Mouse (Mus musculus): ENCODE results near the gene Sh3bgrl2.
A peak's percentile ranks its signal among the peaks of the same experiment; 100 is the strongest.
"Not testable (repeated sequence)": the region's sequence is repeated elsewhere in the genome, so short reads cannot be mapped to it uniquely, and the experiment has no call there.

Sh3bgrl2 gene

GRCm38 (mm10) chr9:83547830-83548689, at the start of gene Sh3bgrl2:
Gene Sh3bgrl2, plus strand, starts transcription at chr9:83548327.
- peak; percentile 87 to 91 for DNase-seq

DNA sequence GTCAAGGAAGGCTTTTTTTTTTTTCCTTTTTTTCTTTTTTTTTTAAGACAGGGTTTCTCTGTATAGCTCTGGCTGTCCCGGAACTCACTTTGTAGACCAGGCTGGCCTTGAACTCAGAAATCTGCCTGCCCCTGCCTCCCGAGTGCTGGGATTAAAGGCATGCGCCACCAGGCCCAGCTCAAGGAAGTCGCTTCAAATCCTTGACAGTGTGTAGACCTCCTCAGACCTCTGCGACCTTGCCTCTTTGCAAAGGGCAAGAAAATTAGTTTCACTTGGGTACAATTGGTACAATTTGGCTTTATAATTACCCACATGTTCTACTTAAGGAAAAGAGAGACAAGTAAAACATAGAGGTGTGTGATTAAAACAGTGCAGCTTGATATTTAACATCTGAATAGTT, 29.0 kb upstream of the Sh3bgrl2 start:
- not testable (repeated sequence) for DNase-seq

DNA sequence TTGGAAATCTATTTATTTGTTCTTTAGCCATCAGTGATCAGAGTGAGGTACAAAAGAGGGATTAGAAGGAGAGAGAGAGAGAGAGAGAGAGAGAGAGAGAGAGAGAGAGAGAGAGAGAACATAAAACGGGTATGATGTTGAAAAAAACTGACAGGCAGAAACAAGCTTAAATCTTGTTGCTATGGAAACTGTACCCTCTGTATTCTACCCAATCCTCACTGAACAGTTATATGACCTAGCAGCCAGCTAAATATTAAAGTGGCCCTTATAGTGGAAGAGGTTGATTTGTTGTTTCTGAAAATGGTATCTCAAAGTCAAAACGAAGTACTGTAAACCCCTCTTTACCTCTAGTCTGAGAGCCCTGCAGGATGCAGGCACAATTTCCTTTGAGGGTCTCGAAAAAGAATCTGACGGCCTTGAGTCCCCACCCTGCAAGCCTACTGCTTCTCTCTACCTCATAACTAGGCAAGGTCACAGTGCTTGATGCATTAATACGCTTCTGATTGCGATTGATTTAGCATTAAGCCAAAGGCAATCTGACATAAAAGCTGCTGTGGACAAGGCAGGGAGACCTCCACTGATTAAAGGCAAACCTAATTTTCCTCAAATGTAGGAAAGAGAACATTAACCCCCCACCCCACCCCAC, 28.5 kb upstream of the Sh3bgrl2 start:
- no peak for DNase-seq

DNA sequence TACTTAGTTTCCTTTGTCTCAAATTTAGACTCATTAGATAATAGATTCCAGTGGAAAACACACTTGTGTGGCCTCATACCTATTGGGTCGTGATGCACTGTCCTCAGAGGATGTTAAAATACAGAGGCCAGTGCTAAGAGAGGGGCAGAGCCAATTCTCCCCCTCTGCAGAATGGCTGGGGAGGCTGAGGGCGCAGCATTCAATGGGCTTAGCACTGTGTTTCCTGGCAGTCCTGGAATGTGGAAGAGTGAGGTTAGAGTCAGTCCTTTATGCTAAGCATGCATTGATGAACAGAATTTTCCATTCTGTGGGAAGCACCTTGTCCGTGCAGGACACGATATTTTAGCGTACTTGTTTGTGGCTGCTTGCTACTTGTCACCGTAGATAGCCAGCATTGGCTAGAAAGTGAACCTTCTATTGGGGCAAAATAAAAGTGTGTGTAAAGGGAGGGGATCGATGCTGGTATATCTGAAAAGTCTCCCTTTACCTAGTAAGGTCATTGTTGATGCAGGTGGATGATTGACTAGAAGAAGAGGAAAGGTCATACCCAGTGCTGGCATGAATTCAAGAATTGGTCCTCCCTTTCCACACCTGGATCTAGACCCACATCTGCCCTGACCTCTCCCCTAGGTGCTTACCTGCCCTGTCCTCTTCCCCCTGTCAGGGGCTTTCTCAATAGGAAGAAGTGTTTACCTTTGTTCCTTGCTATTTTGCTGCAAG, 20.6 kb upstream of the Sh3bgrl2 start:
- no peak for DNase-seq

GRCm38 (mm10) chr9:83533044-83533769, 14.9 kb upstream of the Sh3bgrl2 start:
- DNase-seq = no peak

DNA sequence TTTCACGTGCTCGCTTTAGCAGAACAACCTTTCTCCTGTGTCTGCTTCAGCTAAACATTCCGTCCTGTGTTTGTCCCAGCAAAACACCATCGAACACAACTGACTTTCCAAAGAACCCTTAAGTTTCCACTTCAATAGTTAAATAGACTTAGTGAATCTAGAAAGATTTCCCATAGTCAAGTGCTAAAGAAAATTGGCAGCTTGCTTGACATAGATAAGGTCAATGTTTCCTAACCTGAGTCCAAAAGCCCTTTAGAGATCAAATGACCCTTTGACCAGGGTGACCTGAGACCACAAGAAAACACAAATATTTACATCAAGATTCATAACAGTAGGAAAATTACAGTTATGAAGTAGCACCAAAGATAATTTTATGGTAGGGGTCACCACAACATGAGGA, 11.2 kb upstream of the Sh3bgrl2 start:
- no peak for DNase-seq

DNA sequence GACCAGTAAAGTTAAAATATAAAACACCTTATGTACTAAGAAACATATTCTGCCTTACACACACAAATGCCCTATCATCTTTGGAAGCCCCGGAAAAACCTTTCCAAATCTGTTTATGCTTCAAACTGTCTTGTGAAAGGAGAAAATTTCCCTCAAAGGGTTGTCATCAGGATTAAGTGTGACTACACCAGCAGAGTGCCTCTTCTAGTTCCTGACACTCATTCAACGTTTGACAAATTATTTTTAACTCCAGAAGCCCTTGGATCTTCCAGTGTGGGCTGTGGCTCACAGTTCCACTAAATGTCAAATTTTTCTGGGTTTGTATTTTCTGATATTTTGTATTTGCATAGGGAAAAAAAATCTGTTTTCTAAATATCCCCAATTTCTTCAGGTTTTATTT, 10.6 kb upstream of the Sh3bgrl2 start:
- DNase-seq = no peak

- DNase-seq = no peak
These were observed 10.1 kb upstream of the Sh3bgrl2 start for GRCm38 (mm10) chr9:83537921-83538536.

DNA sequence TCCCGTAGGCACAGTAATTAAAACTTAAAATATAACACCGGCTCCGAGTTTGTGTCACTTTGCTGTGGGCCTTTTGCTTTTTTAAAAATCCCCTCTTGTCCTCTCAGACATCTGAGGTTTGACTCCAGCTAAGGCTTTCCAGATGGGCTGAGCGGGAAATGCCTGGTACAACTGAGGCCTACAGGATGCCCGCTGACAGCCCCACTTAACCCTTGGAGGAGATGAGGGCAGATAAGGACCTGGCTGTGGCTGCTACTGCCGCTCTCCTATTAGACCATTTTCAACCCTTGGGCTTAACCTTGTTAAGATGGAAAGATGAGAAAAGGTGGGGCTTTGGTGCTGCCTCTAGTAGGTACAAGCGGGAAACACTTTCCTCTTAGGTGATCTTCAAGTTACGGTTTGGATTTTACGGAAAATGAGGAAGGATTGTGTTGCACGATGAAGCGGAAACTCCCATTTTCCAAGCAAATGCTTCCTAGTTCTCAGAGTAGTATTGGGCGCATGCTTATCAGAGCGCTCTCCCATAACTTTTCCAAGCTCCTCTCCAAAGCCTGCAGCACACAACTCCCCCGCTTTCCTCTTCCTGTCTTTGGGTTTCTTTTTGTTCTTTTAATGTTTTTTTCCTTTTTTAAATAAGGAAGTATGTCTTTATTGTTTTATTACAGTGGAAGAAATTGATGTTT, 8.2 kb upstream of the Sh3bgrl2 start:
- no peak for DNase-seq

GRCm38 (mm10) chr9:83540492-83540857, 7.7 kb upstream of the Sh3bgrl2 start:
- DNase-seq = no peak

DNA sequence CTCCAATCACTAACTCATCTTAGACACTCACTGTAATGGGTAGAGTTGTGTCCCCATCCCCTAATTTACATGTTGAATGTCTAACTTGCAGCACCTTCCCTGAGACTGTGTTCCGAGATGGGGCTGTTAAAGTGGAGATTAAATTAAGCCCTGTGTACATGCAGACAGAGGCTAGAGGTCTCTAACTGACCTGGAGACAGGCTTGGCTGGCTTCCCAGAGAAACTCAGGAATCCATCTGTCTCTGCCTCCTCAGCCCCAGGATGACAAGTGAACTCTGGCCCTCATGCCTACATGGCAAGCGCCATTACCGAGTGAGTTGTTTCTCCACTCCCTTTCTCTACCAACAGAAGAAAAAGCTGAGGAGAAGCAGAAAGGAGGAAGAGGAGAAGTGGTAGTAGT, 7.2 kb upstream of the Sh3bgrl2 start:
- DNase-seq = peak; percentile 70 to 75

GRCm38 (mm10) chr9:83545240-83545639, 2.9 kb upstream of the Sh3bgrl2 start:
- DNase-seq = no peak

DNA sequence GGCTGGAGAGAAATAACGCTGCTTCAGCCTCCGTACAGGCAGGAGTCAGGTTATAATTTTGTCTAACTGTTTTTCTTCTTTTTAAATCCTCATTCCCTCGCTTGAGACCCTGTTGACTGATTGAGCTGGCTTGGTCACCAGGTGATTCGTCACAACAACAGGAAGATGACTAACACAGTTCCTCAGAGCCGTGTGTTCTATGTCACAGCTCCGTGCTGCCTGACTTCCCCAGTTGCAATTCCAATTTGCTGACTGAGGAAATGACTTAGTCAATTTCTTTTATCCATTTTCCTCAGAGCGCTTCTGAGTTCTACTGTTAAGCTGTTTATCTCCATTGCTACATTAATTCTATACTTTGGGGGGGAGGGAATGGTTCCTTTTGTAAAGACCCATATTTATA, 1.8 kb upstream of the Sh3bgrl2 start:
- no peak for DNase-seq

DNA sequence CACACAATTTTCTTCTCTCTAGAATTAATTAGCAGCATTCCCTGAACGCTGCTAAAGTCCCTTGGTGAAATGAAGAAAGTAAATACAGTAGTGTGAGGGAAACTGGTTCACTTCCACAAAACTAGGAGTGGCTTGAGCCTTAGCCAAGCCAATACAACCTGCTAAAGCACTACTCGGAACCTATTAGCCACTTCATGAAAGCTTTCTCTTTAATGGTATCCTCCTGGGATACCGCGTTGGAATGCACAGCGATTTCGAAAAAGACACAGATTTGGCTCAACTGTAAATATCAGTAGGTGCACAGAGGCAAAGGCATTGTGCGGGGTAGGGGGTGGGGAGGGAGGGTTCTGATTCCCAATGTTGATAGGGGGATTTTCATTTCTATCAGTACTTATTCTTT, 898 bp upstream of the Sh3bgrl2 start:
- no peak for DNase-seq

GRCm38 (mm10) chr9:83549866-83550265, 1.7 kb downstream of the Sh3bgrl2 start:
- DNase-seq = no peak

DNA sequence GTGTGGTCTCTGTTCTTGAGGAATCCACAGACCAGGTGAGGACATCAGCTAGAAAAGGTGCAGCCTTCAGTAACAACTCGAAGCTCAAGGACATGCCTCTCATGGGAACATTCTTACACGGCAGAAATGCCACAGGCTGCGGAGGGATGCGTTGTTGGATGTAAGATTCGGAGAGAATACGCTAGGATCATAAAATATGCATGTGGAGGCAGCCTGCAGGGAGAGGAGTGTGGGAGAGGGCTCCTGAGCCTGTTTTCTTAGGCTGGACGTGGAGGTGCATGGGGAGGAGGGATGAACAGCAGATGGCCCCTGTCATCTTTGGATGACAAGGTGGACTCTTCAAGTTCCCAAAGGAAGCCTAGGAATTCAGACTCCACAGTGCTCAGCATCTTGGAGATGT, 3.0 kb downstream of the Sh3bgrl2 start:
- DNase-seq = no peak

- no peak for DNase-seq
These were observed 3.5 kb downstream of the Sh3bgrl2 start for GRCm38 (mm10) chr9:83551632-83552031.

GRCm38 (mm10) chr9:83555580-83555979, 7.5 kb downstream of the Sh3bgrl2 start:
- DNase-seq = no peak

- peak; percentile 55 to 70 for DNase-seq
These were observed 8.1 kb downstream of the Sh3bgrl2 start for GRCm38 (mm10) chr9:83556236-83556635.

GRCm38 (mm10) chr9:83556780-83557771, 8.9 kb downstream of the Sh3bgrl2 start:
- DNase-seq = peak; percentile 29 to 63

GRCm38 (mm10) chr9:83560670-83561069, 12.5 kb downstream of the Sh3bgrl2 start:
- no peak for DNase-seq

Measured in kidney, postnatal 25 days (tissue).